Mouse (Mus musculus) spleen, adult 2 months (tissue): Measurements from ENCODE around the gene Mycl. TPM values are rescaled to one million over a fixed set of nuclear protein-coding genes. Genes with fewer than 3 reads are reported as not detected.
A peak's percentile ranks its signal among the peaks of the same experiment; 100 is the strongest.
"Not testable (repeated sequence)": the region's sequence is repeated elsewhere in the genome, so short reads cannot be mapped to it uniquely, and the experiment has no call there.

Experiments
- DNase-seq, 2 experiments: peaks; one replicate each; pipeline versions ENCODE4 v3.0.0 to v3.0.0-alpha.2; 2012 to 2021; ENCODE audit warnings: low spot score in 2 of 2, low read depth in 1 of 2
- H3K27ac ChIP-seq: fragments of 200-500 bp; 2 replicates; pipeline ENCODE4 v1.5.1; 2012; ENCODE audit warnings: low read length, inconsistent platforms; ENCODE audit not compliant: insufficient read depth
- H3K27me3 ChIP-seq: fragments of 200-500 bp; 2 replicates; pipeline ENCODE4 v1.6.1; 2012; ENCODE audit warnings: mild to moderate bottlenecking, moderate library complexity, low read length, inconsistent platforms; ENCODE audit not compliant: control insufficient read depth, insufficient read depth
- H3K36me3 ChIP-seq: fragments of 200-500 bp; 2 replicates; pipeline ENCODE4 v1.6.1; 2012; ENCODE audit warnings: mild to moderate bottlenecking, low read length, inconsistent platforms; ENCODE audit not compliant: control insufficient read depth, insufficient read depth
- H3K4me1 ChIP-seq: fragments of 200-500 bp; 2 replicates; pipeline ENCODE4 v1.6.1; 2011; ENCODE audit warnings: inconsistent platforms; ENCODE audit not compliant: control insufficient read depth, insufficient read depth, insufficient read length
- H3K4me3 ChIP-seq: fragments of 200-500 bp; 2 replicates; pipeline ENCODE4 v1.5.1; 2011; ENCODE audit warnings: mild to moderate bottlenecking, inconsistent platforms; ENCODE audit not compliant: insufficient read depth, insufficient read length; ENCODE audit errors: extremely low read depth
- CTCF ChIP-seq: fragments of 200-500 bp; IDR thresholded peaks from 2 replicates; pipeline ENCODE4 v1.5.1; 2011; ENCODE audit warnings: mild to moderate bottlenecking, inconsistent platforms; ENCODE audit not compliant: insufficient read depth, insufficient read length, insufficient replicate concordance; ENCODE audit errors: extremely low read depth
- POLR2A ChIP-seq: fragments of 200-500 bp; IDR thresholded peaks from 2 replicates; pipeline ENCODE4 v1.6.1; 2011; ENCODE audit warnings: low read depth, low read length, inconsistent platforms
- WGBS: fragments of 180-500 bp; shearing (Covaris S2); methylation state at CpG from one replicate; pipeline ENCODE4 v1.1.7; 2018; 5-methylcytosine and 5-hydroxymethylcytosine counted together
- polyA plus RNA-seq: library from polyadenylated mRNA; depleted of rRNA; stranded (reverse); fragments of >200 nt; gene quantifications from 2 replicates; pipeline ENCODE4 v1.2.3, GENCODE M21; 2012

The Mycl gene
- polyA plus RNA-seq, 1 experiment, result 7.3 TPM

DNA sequence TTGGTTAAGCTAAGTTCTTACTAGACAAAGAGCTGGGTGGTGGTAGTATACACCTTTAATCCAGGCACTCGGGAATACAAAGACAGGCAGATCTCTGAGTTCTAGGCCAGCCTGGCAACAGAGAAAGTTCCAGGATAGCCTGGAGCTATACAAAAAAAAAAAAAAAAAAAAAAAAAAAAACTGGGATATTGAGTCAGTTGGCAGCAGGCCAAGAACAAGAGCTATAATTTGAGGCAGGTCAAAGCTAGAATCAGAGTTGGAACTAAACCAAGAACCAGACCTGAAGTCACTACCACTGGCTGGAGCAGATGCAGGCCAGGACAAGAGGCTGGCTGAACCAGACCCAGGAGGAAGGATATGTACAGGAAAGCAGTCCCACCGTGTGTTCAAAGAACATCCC is 14.8 kb upstream of the Mycl start:
- H3K4me3 ChIP-seq, result no peak overlapping the region
- no peak overlapping the region for H3K27ac ChIP-seq
- peaks cover 3% of the 10 kb centered on the region; the same call in 1 of the 2 replicates for H3K4me1 ChIP-seq
- no peak for TF ChIP-seq POLR2A
- TF ChIP-seq CTCF, result no peak
- whole genome bisulfite sequencing, result 80% methylated on average over 2 of the region's 2 CpGs
- H3K36me3 ChIP-seq, result no peaks in the 10 kb centered on the region
- DNase-seq, result no peak
- no peaks in the 10 kb centered on the region for H3K27me3 ChIP-seq

DNA sequence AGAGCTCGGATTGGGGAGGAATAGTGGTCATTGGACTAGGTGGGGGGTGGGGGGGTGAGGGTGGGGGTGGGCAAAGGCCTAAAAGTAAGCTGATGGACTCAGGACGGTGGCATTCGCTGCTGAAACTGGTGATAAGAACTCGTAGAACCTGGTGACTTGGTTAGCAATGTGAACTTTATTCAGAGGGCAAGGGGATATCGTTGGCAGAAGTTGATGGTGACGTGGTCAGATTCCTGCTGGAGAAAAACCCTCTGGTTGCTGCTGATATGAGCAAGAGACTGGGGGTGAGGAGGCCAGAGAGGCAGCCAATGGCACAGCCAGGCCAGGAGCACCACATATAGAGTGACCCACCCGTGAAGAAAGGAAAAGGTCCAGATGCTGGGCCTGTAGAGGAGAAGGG is 14.2 kb upstream of the Mycl start:
- 86% methylated on average over 7 of the region's 7 CpGs for WGBS
- Histone ChIP-seq H3K27ac (no peak overlapping the region), H3K4me3 (no peak overlapping the region), H3K27me3 (no peaks in the 10 kb centered on the region), H3K4me1 (peaks cover 3% of the 10 kb centered on the region; the same call in 1 of the 2 replicates), H3K36me3 (no peaks in the 10 kb centered on the region)
- TF ChIP-seq POLR2A (no peak), CTCF (no peak)
- DNase-seq, result no peak

- TF ChIP-seq POLR2A, result no peak
- no peak for TF ChIP-seq CTCF
- H3K36me3 ChIP-seq, result no peaks in the 10 kb centered on the region
- peaks cover 3% of the 10 kb centered on the region; the same call in 1 of the 2 replicates for H3K4me1 ChIP-seq
- no peak overlapping the region for H3K4me3 ChIP-seq
- H3K27ac ChIP-seq, result no peak overlapping the region
- no peaks in the 10 kb centered on the region for H3K27me3 ChIP-seq
- WGBS, result 78% methylated on average over 3 of the region's 3 CpGs
- no peak for DNase-seq
Measured at GRCm38 (mm10) chr4:122981930-122982329, 13.5 kb upstream of the Mycl start.

DNA sequence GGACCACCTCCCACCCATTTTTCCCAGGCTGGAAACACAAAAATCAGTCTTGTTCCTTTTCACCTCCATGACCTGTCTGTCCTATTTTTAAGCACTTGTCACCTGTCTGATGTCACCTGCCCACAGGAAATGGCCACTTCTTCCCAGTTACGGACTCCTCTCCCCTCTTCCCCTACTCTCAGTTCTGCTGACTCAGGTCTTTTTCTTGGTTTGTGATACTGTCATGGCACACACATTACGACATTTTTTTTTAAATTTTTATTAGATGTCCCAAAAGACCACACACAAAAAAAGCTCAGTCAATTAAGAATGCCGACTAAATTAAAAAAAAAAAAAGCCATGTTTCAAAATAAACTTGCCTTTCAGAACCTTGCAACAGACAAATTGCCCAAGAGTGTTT is 12.9 kb upstream of the Mycl start:
- H3K27ac ChIP-seq, result no peak overlapping the region
- H3K4me1 ChIP-seq, result peaks cover 3% of the 10 kb centered on the region; the same call in 1 of the 2 replicates
- WGBS, result 60% methylated on average over 3 of the region's 3 CpGs

GRCm38 (mm10) chr4:122983486-122984261 is 11.8 kb upstream of the Mycl start:
- Histone ChIP-seq H3K4me3 (no peak overlapping the region), H3K27me3 (no peaks in the 10 kb centered on the region), H3K36me3 (no peaks in the 10 kb centered on the region), H3K27ac (no peak overlapping the region), H3K4me1 (peaks cover 3% of the 10 kb centered on the region; the same call in 1 of the 2 replicates)
- WGBS, result 13% methylated on average over 17 of the region's 17 CpGs
- DNase-seq, result peak in 1 of 2 experiments; percentile 13
- TF ChIP-seq CTCF, result no peak
- TF ChIP-seq POLR2A, result no peak

More for the DNA sequence above, 12.9 kb upstream of the Mycl start:
- no peak for DNase-seq
- no peak overlapping the region for H3K4me3 ChIP-seq
- no peak for TF ChIP-seq POLR2A
- no peak for TF ChIP-seq CTCF
- no peaks in the 10 kb centered on the region for H3K36me3 ChIP-seq
- H3K27me3 ChIP-seq, result no peaks in the 10 kb centered on the region

GRCm38 (mm10) chr4:122985110-122985509 is 10.3 kb upstream of the Mycl start:
- no peak overlapping the region for H3K4me3 ChIP-seq
- DNase-seq, result peak; percentile 61 to 75
- no peaks in the 10 kb centered on the region for H3K36me3 ChIP-seq
- H3K4me1 ChIP-seq, result peaks cover 3% of the 10 kb centered on the region; the same call in 1 of the 2 replicates
- 11% methylated on average over 8 of the region's 8 CpGs for WGBS
- no peak for TF ChIP-seq POLR2A
- TF ChIP-seq CTCF, result peak; percentile 69; the same call in 1 of the 2 replicates
- H3K27ac ChIP-seq, result no peak overlapping the region
- no peaks in the 10 kb centered on the region for H3K27me3 ChIP-seq

DNA sequence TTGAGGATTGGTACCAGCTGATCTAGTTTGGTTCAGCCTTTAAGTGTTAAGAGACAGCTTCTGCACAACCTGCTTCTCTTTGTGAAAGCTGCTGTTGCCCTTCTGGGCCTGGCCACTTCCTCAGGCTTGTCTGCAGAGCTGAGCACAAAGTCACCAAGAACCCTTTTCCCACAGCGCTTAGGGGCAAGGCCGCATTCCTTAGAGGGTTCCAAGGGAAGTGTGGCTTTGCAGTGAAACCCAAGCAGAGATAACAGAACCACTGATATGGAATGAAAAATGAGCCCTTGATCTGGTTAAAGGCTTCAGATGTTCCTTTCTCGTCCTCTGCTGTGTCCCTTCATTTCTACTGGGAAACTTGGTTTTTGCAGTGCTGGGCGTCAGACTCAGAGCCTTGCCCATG is 8.0 kb upstream of the Mycl start:
- WGBS, result 79% methylated on average over 4 of the region's 4 CpGs
- DNase-seq, result no peak

GRCm38 (mm10) chr4:122988004-122988403 is 7.4 kb upstream of the Mycl start:
- not testable (repeated sequence) for H3K4me3 ChIP-seq, H3K4me1 ChIP-seq, DNase-seq, H3K27ac ChIP-seq, H3K27me3 ChIP-seq, H3K36me3 ChIP-seq
- WGBS, result 85% methylated on average over 3 of the region's 3 CpGs

More for the DNA sequence above, 8.0 kb upstream of the Mycl start:
- Histone ChIP-seq H3K4me1 (peaks cover 3% of the 10 kb centered on the region; the same call in 1 of the 2 replicates), H3K27me3 (no peaks in the 10 kb centered on the region), H3K4me3 (no peak overlapping the region), H3K36me3 (no peaks in the 10 kb centered on the region), H3K27ac (no peak overlapping the region)
- no peak for TF ChIP-seq POLR2A
